Mouse (Mus musculus) heart, embryonic 11.5 days (tissue): ENCODE data around the gene Scpep1. TPM values are rescaled to one million over a fixed set of nuclear protein-coding genes. Genes with fewer than 3 reads are reported as not detected.

Experiments
- ATAC-seq: fragments of 200-750 bp; cut with Nextera tagmentation; replicated peaks from 2 replicates; pipeline ENCODE4 v1.8.0; 2017; ENCODE audit warnings: moderate library complexity; ENCODE audit not compliant: insufficient number of reproducible peaks, low FRiP score, low TSS enrichment
- H3K27ac ChIP-seq: fragments of 300-500 bp; sonication (generic); 2 replicates; pipeline ENCODE4 v1.5.1; 2014; ENCODE audit warnings: mild to moderate bottlenecking, low read depth, low read length
- H3K27me3 ChIP-seq: fragments of 300-500 bp; sonication (generic); 2 replicates; pipeline ENCODE4 v1.6.1; 2014; ENCODE audit warnings: mild to moderate bottlenecking, low read length, mixed read lengths; ENCODE audit not compliant: control insufficient read depth, insufficient read depth
- H3K36me3 ChIP-seq: fragments of 300-500 bp; sonication (generic); 2 replicates; pipeline ENCODE4 v1.6.1; 2014; ENCODE audit warnings: mild to moderate bottlenecking, low read length, moderate library complexity, mixed read lengths; ENCODE audit not compliant: control insufficient read depth, insufficient read depth
- H3K4me1 ChIP-seq: fragments of 300-500 bp; sonication (generic); 2 replicates; pipeline ENCODE4 v1.6.1; 2014; ENCODE audit warnings: low read length; ENCODE audit not compliant: control insufficient read depth, insufficient read depth
- H3K4me2 ChIP-seq: fragments of 300-500 bp; sonication (generic); 2 replicates; pipeline ENCODE4 v1.6.1; 2014; ENCODE audit warnings: mild to moderate bottlenecking, moderate library complexity
- H3K4me3 ChIP-seq: fragments of 300-500 bp; sonication (generic); 2 replicates; pipeline ENCODE4 v1.5.1; 2014; ENCODE audit warnings: low read depth, low read length
- H3K9ac ChIP-seq: fragments of 300-500 bp; sonication (generic); 2 replicates; pipeline ENCODE4 v1.6.1; 2014; ENCODE audit warnings: mild to moderate bottlenecking, low read depth, low read length, moderate library complexity
- H3K9me3 ChIP-seq: fragments of 300-500 bp; sonication (generic); replicated peaks from 2 replicates; pipeline ENCODE4 v1.6.1; 2016; ENCODE audit warnings: low read length; ENCODE audit not compliant: control insufficient read depth
- WGBS: fragments of 180-500 bp; shearing (Covaris S2); extraction: QIAGEN DNeasy Blood & Tissue Kit; methylation state at CpG from one replicate; pipeline ENCODE4 v1.1.7; 2014; ENCODE audit not compliant: insufficient replicate concordance; 5-methylcytosine and 5-hydroxymethylcytosine counted together
- polyA plus RNA-seq: library from polyadenylated mRNA; unstranded; fragments of >200 nt; fragmentation: Nextera tagmentation; extraction: Ambion mirVana; gene quantifications from 2 replicates; pipeline ENCODE4 v1.2.1, GENCODE M21; 2014

Gene Scpep1
- 51.2 and 58.0 TPM in 2 replicates for polyA plus RNA-seq

DNA sequence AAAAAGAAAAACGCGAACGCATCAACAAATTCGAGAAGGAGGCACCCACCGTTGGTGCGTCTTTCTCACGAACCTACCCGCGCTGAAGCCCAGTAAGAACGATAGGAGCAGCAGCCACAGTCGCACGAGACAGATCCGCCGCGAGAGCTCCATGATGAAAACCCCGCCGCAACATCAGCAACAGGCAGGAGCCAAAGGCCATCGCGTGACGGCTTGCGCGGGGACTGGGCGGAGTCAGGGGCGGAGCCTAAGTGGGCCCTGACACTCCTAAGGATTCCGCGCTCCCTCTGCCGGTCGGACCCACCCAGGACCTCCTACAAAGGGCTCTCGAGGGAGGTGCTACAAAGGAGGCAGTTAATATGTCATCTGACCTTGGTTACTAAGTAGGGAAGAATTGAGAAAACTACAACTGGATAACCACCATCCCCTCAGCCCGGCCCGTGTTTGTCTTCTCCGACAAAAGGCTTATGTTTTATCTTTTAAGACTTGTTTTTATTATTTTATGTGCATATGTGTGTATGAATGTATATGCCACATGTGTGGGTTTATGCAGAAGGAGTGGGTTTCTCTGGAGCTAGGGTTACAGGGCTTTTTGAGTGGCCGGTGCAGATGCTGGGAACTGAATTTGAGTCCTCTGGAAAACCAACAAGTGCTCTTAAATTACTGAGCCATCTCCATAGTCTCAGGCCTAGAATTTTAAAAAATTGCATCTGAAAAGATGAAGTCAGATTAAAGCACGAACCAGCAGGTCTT, at the start of gene Scpep1:
Gene Scpep1, minus strand, starts transcription at position 249 of the 753 bp plus-strand sequence.
- Histone ChIP-seq H3K4me3 (peak within 1 kb of the TSS; percentile 50), H3K27ac (no peak within 1 kb of the TSS), H3K9me3 (no peaks in the 10 kb centered on the region), H3K4me1 (no peaks in the 10 kb centered on the region), H3K36me3 (no peaks in the 10 kb centered on the region), H3K9ac (peak within 1 kb of the TSS; percentile 52; the same call in 1 of the 2 replicates), H3K4me2 (peak within 1 kb of the TSS; percentile 63), H3K27me3 (no peaks in the 10 kb centered on the region)
- WGBS: 5% methylated on average over 34 of the region's 34 CpGs
- peak; percentile 93 for ATAC-seq

DNA sequence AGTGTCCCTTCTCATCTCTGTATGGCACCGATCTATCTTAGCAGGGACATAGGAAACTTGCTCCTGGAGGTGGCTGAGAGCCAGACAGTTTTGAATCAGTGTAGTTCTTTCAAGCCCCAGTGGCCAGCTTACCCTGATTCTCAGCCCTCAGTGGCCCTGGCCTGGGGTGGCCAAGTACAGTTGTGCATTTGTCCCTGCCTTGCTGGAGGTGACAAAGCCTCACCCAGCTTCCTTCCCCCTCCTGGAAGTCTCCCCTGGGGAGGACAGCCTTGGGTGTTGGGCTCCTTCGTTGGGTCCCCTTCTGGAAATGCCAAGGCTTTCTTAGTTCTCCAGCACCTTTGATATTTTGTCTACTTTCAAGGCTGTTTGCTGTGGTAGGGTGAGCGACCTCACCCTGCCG, 48.5 kb upstream of the Scpep1 start:
- H3K4me1 ChIP-seq: peaks cover 15% of the 10 kb centered on the region
- 0 out of 2 replicates have a peak overlapping the region, but pooled peaks have one; percentile 3 for H3K4me2 ChIP-seq
- H3K36me3 ChIP-seq: no peaks in the 10 kb centered on the region
- H3K27me3 ChIP-seq: no peaks in the 10 kb centered on the region
- no peaks in the 10 kb centered on the region for H3K9me3 ChIP-seq
- no peak overlapping the region for H3K27ac ChIP-seq
- no peak overlapping the region for H3K4me3 ChIP-seq
- WGBS: 69% methylated on average over 4 of the region's 4 CpGs
- no peak overlapping the region for H3K9ac ChIP-seq
- ATAC-seq: no peak

DNA sequence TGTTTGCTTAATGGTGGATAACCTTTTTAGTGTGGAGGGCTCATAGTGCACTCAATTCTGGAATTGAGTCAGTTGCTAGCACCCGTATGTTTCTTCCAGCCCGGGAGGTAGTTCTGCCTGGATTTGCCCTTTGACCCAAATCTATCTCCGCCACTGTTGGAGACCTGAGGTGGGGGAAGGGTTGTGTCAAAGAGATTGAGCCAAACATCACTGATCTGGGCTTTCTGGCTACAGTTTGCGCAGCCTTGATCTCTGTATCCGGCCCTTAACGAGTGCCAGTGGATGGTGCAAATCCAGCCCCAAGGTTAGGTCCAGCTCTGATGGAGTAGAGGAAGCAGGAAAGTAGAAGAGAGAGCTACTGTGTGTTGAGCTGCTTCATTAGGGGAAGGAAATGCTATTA, 47.8 kb upstream of the Scpep1 start:
- no peaks in the 10 kb centered on the region for H3K27me3 ChIP-seq
- WGBS: 49% methylated on average over 6 of the region's 6 CpGs
- no peak overlapping the region for H3K4me3 ChIP-seq
- H3K36me3 ChIP-seq: no peaks in the 10 kb centered on the region
- peaks cover 15% of the 10 kb centered on the region for H3K4me1 ChIP-seq
- no peak overlapping the region for H3K27ac ChIP-seq
- H3K4me2 ChIP-seq: peak overlapping the region; percentile 25
- H3K9ac ChIP-seq: no peak overlapping the region
- no peaks in the 10 kb centered on the region for H3K9me3 ChIP-seq
- ATAC-seq: no peak

DNA sequence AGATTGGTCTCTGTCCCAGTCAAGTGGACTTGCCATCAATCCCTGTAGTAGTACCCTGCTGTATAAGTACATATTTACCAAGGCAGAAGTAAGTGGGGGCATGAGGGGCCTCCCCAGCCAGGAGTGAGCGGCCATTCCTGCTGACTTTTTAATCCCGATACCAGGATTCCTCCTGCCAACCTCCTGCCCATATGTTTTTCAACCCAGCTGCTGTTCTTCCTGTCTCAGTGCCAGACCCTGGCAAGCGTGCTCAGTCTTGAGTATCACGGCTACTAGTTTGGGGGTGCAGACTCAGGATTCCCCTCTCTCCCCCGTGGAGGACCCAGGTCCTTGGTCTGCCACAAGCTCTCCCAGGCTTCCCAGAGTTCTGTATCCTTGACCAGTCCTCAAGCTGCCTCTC, 47.4 kb upstream of the Scpep1 start:
- 79% methylated on average over 5 of the region's 5 CpGs for WGBS
- no peaks in the 10 kb centered on the region for H3K27me3 ChIP-seq
- H3K9ac ChIP-seq: no peak overlapping the region
- no peak overlapping the region for H3K4me3 ChIP-seq
- H3K9me3 ChIP-seq: no peaks in the 10 kb centered on the region
- no peak overlapping the region for H3K27ac ChIP-seq
- H3K4me2 ChIP-seq: peak overlapping the region; percentile 25
- H3K36me3 ChIP-seq: no peaks in the 10 kb centered on the region
- peaks cover 15% of the 10 kb centered on the region for H3K4me1 ChIP-seq
- no peak for ATAC-seq

DNA sequence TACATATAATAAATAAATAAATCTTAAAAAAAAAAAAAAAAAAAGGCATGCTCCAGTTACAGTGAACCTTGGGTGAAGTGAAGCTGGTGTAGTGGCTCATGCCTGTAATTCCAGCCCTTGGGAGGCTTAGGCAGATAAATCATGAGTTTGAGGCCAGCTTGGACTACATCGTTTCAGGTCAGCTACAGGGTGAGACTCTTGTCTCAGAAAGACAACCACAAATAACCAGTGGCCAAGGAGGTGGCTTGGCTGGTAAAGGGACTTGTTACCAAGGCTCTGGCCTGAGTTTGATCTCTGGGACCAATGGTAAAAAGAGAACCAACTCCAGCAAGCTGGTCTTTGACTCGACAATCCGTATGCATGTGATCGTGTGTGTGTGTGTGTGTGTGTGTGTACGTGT, 46.8 kb upstream of the Scpep1 start:
- no peak overlapping the region for H3K4me3 ChIP-seq
- H3K27ac ChIP-seq: no peak overlapping the region

DNA sequence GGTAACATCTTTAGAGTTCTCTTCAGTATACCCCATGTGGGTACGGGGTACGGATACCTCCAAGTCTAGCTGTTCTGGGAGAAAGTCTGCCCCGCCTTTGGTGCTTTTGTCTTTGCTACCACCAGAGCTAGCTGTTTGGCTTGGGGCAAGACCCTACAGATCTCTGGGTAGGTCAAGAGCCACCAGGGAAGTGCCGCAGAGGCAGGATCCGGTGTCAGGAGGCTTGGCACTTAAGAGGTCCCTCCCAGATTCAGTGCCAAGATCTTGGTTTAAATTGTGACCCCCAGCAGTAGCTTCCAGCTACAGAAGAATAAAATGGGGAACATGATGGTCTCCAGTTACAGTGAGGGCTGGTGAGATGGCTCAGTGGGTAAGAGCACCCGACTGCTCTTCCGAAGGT, 46.3 kb upstream of the Scpep1 start:
- Histone ChIP-seq H3K27ac (no peak overlapping the region), H3K27me3 (no peaks in the 10 kb centered on the region), H3K9ac (no peak overlapping the region), H3K4me3 (no peak overlapping the region), H3K9me3 (no peaks in the 10 kb centered on the region), H3K36me3 (no peaks in the 10 kb centered on the region), H3K4me1 (peaks cover 15% of the 10 kb centered on the region), H3K4me2 (peak overlapping the region; percentile 88; the same call in 1 of the 2 replicates)
- WGBS: 90% methylated on average over 7 of the region's 7 CpGs
- ATAC-seq: no peak

More for the DNA sequence above, 46.8 kb upstream of the Scpep1 start:
- Histone ChIP-seq H3K27me3 (no peaks in the 10 kb centered on the region), H3K4me1 (peaks cover 15% of the 10 kb centered on the region), H3K4me2 (0 out of 2 replicates have a peak overlapping the region, but pooled peaks have one; percentile 7), H3K36me3 (no peaks in the 10 kb centered on the region), H3K9me3 (no peaks in the 10 kb centered on the region), H3K9ac (no peak overlapping the region)
- no peak for ATAC-seq
- 90% methylated on average over 5 of the region's 5 CpGs for WGBS

DNA sequence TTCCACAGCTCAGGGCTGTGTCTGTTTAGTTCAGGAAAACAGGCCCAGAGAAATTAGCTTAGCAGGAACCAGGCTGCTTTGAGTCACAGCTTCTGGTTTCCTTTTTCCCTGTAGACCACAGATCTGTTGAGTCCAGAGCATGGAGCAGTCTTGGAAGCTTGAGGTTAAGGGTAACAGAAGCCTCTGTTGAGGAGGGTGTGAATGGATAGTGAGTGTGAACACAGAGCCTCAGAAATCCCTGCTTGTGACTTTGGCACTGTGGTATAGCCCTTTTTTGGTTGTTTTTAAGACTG, 45.2 kb upstream of the Scpep1 start:
- Histone ChIP-seq H3K36me3 (no peaks in the 10 kb centered on the region), H3K4me2 (peak overlapping the region; percentile 88), H3K4me1 (peaks cover 15% of the 10 kb centered on the region), H3K27me3 (no peaks in the 10 kb centered on the region), H3K9ac (peak overlapping the region; percentile 84), H3K27ac (no peak overlapping the region), H3K9me3 (no peaks in the 10 kb centered on the region), H3K4me3 (peak overlapping the region; percentile 82)
- no peak for ATAC-seq

DNA sequence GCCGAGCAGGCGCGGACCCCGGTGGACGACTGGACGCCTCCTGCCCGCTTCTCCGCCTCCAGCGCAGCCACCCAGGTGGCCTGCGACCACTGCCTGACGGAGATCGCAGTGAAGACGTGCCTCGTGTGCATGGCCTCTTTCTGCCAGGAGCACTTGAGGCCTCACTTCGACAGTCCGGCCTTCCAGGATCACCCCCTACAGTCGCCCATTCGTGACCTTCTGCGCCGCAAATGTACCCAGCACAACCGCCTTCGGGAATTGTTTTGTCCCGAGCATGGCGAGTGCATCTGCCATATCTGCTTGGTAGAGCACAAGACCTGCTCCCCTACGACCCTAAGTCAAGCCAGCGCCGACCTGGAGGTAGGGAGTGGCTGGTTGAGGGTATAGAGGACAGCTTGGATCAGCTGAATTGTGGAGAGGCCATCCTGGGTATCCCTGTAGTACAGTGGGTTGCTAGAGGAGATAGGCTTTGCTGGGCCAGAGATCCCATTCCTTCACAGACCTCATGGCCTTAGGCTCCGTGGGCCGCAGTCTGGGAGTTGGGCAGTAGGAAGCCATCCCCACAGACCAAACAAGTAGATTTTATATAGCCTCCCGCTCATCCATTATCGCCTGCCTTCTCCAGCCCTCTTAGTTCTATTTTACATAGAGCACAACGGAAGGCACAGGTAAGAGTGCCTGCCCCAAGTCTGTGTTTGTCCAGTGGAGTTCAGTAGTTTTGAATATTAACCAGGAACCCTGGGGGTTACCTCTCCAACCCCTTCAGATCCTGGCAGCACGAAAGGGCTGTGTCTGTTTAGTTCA, 44.7 kb upstream of the Scpep1 start:
- peak overlapping the region; percentile 73 for H3K27ac ChIP-seq
- H3K4me1 ChIP-seq: peaks cover 15% of the 10 kb centered on the region
- H3K36me3 ChIP-seq: no peaks in the 10 kb centered on the region
- no peaks in the 10 kb centered on the region for H3K9me3 ChIP-seq
- peak overlapping the region; percentile 82 for H3K4me3 ChIP-seq
- ATAC-seq: no peak
- H3K4me2 ChIP-seq: peak overlapping the region; percentile 88
- peak overlapping the region; percentile 84 for H3K9ac ChIP-seq
- 16% methylated on average over 33 of the region's 33 CpGs for WGBS
- H3K27me3 ChIP-seq: no peaks in the 10 kb centered on the region
